Mouse (Mus musculus): ENCODE data around the gene Alkbh2. TPM values are rescaled to one million over a fixed set of nuclear protein-coding genes. Genes with fewer than 3 reads are reported as not detected.

Gene Alkbh2
- 3.1 and 5.1 TPM in 2 replicates for total RNA-seq (2014; rRNA removed)
- 7.0 and 10.1 TPM in 2 replicates for polyA plus RNA-seq (2012; rRNA removed)

- peaks cover 2% of the 10 kb centered on the region; the same call in 1 of the 2 replicates for H3K36me3 ChIP-seq (ENCODE audit: control insufficient read depth, insufficient read depth, low read length)
- peak within 1 kb of the TSS; percentile 68 for H3K4me3 ChIP-seq (ENCODE audit: insufficient read depth, low read depth, low read length)
- TF ChIP-seq CTCF (IDR thresholded peaks at IDR 0.05; ENCODE audit: low read depth, low read length) (peak; percentile 92), POLR2A (IDR thresholded peaks at IDR 0.05; ENCODE audit: extremely low read depth, insufficient read depth, low read length) (0 out of 2 replicates have a peak, but pooled peaks have one; percentile 30)
- peak within 1 kb of the TSS; percentile 72 for H3K27ac ChIP-seq (replicated peaks; ENCODE audit: insufficient read depth, low read depth, low read length)
- H3K79me2 ChIP-seq (ENCODE audit: control insufficient read depth, insufficient read depth, low read length): no peaks in the 10 kb centered on the region
- no peaks in the 10 kb centered on the region for H3K27me3 ChIP-seq (ENCODE audit: control insufficient read depth, insufficient read depth, low read length)
- WGBS: 2% methylated on average over 69 of the region's 69 CpGs
- peak within 1 kb of the TSS; percentile 71 for H3K9ac ChIP-seq (ENCODE audit: low read depth, low read length)
- peaks cover 5% of the 10 kb centered on the region for H3K4me1 ChIP-seq (ENCODE audit: control insufficient read depth, insufficient read depth, low read length)
- peak; percentile 75 for DNase-seq (ENCODE audit: extremely low read depth, low read depth, low spot score)
Observed at GRCm38 (mm10) chr5:114127374-114128349, at the start of gene Alkbh2. Gene Alkbh2 (minus strand): TSS chr5:114128218.

GRCm38 (mm10) chr5:114176548-114177400 is 48.8 kb upstream of the Alkbh2 start:
- no peak for TF ChIP-seq CTCF (IDR thresholded peaks at IDR 0.05; ENCODE audit: low read depth, low read length)
- TF ChIP-seq POLR2A (IDR thresholded peaks at IDR 0.05; ENCODE audit: extremely low read depth, insufficient read depth, low read length): no peak
- Histone ChIP-seq H3K9ac (ENCODE audit: low read depth, low read length) (no peak overlapping the region), H3K36me3 (ENCODE audit: control insufficient read depth, insufficient read depth, low read length) (no peaks in the 10 kb centered on the region), H3K27ac (replicated peaks; ENCODE audit: insufficient read depth, low read depth, low read length) (0 out of 2 replicates have a peak overlapping the region, but pooled peaks have one; percentile 22), H3K4me1 (ENCODE audit: control insufficient read depth, insufficient read depth, low read length) (peaks cover 23% of the 10 kb centered on the region), H3K79me2 (ENCODE audit: control insufficient read depth, insufficient read depth, low read length) (no peaks in the 10 kb centered on the region; the same call in 1 of the 2 replicates), H3K4me3 (ENCODE audit: insufficient read depth, low read depth, low read length) (no peak overlapping the region), H3K27me3 (ENCODE audit: control insufficient read depth, insufficient read depth, low read length) (no peaks in the 10 kb centered on the region)
- no peak for DNase-seq (ENCODE audit: extremely low read depth, low read depth, low spot score)
- WGBS: 67% methylated on average over 8 of the region's 8 CpGs

GRCm38 (mm10) chr5:114175596-114176171 is 47.7 kb upstream of the Alkbh2 start:
- peak; percentile 89 for DNase-seq (ENCODE audit: extremely low read depth, low read depth, low spot score)
- H3K36me3 ChIP-seq (ENCODE audit: control insufficient read depth, insufficient read depth, low read length): no peaks in the 10 kb centered on the region
- H3K9ac ChIP-seq (ENCODE audit: low read depth, low read length): peak overlapping the region; percentile 65
- peak overlapping the region; percentile 22 for H3K27ac ChIP-seq (replicated peaks; ENCODE audit: insufficient read depth, low read depth, low read length)
- H3K27me3 ChIP-seq (ENCODE audit: control insufficient read depth, insufficient read depth, low read length): no peaks in the 10 kb centered on the region
- H3K4me3 ChIP-seq (ENCODE audit: insufficient read depth, low read depth, low read length): peak overlapping the region; percentile 59
- TF ChIP-seq POLR2A (IDR thresholded peaks at IDR 0.05; ENCODE audit: extremely low read depth, insufficient read depth, low read length): peak; percentile 67
- TF ChIP-seq CTCF (IDR thresholded peaks at IDR 0.05; ENCODE audit: low read depth, low read length): no peak
- H3K4me1 ChIP-seq (ENCODE audit: control insufficient read depth, insufficient read depth, low read length): peaks cover 18% of the 10 kb centered on the region
- no peaks in the 10 kb centered on the region for H3K79me2 ChIP-seq (ENCODE audit: control insufficient read depth, insufficient read depth, low read length)
- 5% methylated on average over 26 of the region's 26 CpGs for WGBS

GRCm38 (mm10) chr5:114174639-114175038 is 46.6 kb upstream of the Alkbh2 start:
- H3K79me2 ChIP-seq (ENCODE audit: control insufficient read depth, insufficient read depth, low read length): no peaks in the 10 kb centered on the region
- no peak overlapping the region for H3K27ac ChIP-seq (replicated peaks; ENCODE audit: insufficient read depth, low read depth, low read length)
- DNase-seq (ENCODE audit: extremely low read depth, low read depth, low spot score): no peak
- no peak overlapping the region for H3K4me3 ChIP-seq (ENCODE audit: insufficient read depth, low read depth, low read length)
- WGBS: 34% methylated on average over 16 of the region's 16 CpGs
- TF ChIP-seq CTCF (IDR thresholded peaks at IDR 0.05; ENCODE audit: low read depth, low read length): peak; percentile 41
- no peak for TF ChIP-seq POLR2A (IDR thresholded peaks at IDR 0.05; ENCODE audit: extremely low read depth, insufficient read depth, low read length)
- H3K27me3 ChIP-seq (ENCODE audit: control insufficient read depth, insufficient read depth, low read length): no peaks in the 10 kb centered on the region
- H3K4me1 ChIP-seq (ENCODE audit: control insufficient read depth, insufficient read depth, low read length): peaks cover 11% of the 10 kb centered on the region
- H3K9ac ChIP-seq (ENCODE audit: low read depth, low read length): no peak overlapping the region
- H3K36me3 ChIP-seq (ENCODE audit: control insufficient read depth, insufficient read depth, low read length): peaks cover under 1% of the 10 kb centered on the region; the same call in 1 of the 2 replicates

GRCm38 (mm10) chr5:114173877-114174581 is 46.0 kb upstream of the Alkbh2 start:
- Histone ChIP-seq H3K79me2 (ENCODE audit: control insufficient read depth, insufficient read depth, low read length) (no peaks in the 10 kb centered on the region), H3K9ac (ENCODE audit: low read depth, low read length) (no peak overlapping the region), H3K4me1 (ENCODE audit: control insufficient read depth, insufficient read depth, low read length) (peaks cover 8% of the 10 kb centered on the region), H3K27me3 (ENCODE audit: control insufficient read depth, insufficient read depth, low read length) (no peaks in the 10 kb centered on the region), H3K36me3 (ENCODE audit: control insufficient read depth, insufficient read depth, low read length) (peaks cover 1% of the 10 kb centered on the region; the same call in 1 of the 2 replicates), H3K4me3 (ENCODE audit: insufficient read depth, low read depth, low read length) (no peak overlapping the region), H3K27ac (replicated peaks; ENCODE audit: insufficient read depth, low read depth, low read length) (no peak overlapping the region)
- no peak for DNase-seq (ENCODE audit: extremely low read depth, low read depth, low spot score)
- TF ChIP-seq POLR2A (IDR thresholded peaks at IDR 0.05; ENCODE audit: extremely low read depth, insufficient read depth, low read length) (no peak), CTCF (IDR thresholded peaks at IDR 0.05; ENCODE audit: low read depth, low read length) (no peak)
- WGBS: 29% methylated on average over 16 of the region's 16 CpGs

Data from liver, adult 2 months (tissue).